Mouse (Mus musculus) adrenal gland, postnatal 4 days (tissue): ENCODE measurements around the gene Isoc2b. TPM values are rescaled to one million over a fixed set of nuclear protein-coding genes. Genes with fewer than 3 reads are reported as not detected.
A peak's percentile ranks its signal among the peaks of the same experiment; 100 is the strongest.
"Not testable (repeated sequence)": the region's sequence is repeated elsewhere in the genome, so short reads cannot be mapped to it uniquely, and the experiment has no call there.

Source experiments
- DNase-seq, 2 experiments: peaks; one replicate each; pipeline ENCODE4 v3.0.0; 2021 to 2022; ENCODE audit warnings: low spot score in 2 of 2, mixed read lengths in 2 of 2
- total RNA-seq, 2 experiments: library from RNA; stranded (reverse); gene quantifications; 2 replicates each; pipeline ENCODE4 v1.2.3; 2021

The Isoc2b gene
- total RNA-seq, 2 experiments from 2014 or later = 11.6 to 16.4 TPM

GRCm38 (mm10) chr7:4866631-4867180 lies 3.4 kb downstream of the Isoc2b start:
- no peak for DNase-seq

- DNase-seq = peak; percentile 78 to 88
Measured at GRCm38 (mm10) chr7:4865579-4866493, 4.2 kb downstream of the Isoc2b start.

GRCm38 (mm10) chr7:4865090-4865489 lies 5.0 kb downstream of the Isoc2b start:
- DNase-seq = no peak

GRCm38 (mm10) chr7:4864130-4864845 lies 5.8 kb downstream of the Isoc2b start:
- no peak for DNase-seq

- DNase-seq = no peak
Measured at GRCm38 (mm10) chr7:4863541-4864080, 6.4 kb downstream of the Isoc2b start.

GRCm38 (mm10) chr7:4863041-4863440 lies 7.0 kb downstream of the Isoc2b start:
- peak in 1 of 2 experiments; percentile 72 for DNase-seq

- not testable (repeated sequence) for DNase-seq
Measured at GRCm38 (mm10) chr7:4860926-4861325, 9.1 kb downstream of the Isoc2b start.

- DNase-seq = no peak
Measured at GRCm38 (mm10) chr7:4859418-4859978, 10.6 kb downstream of the Isoc2b start.

- DNase-seq = no peak
Measured at GRCm38 (mm10) chr7:4857321-4857720, 12.7 kb downstream of the Isoc2b start.

- no peak for DNase-seq
Measured at GRCm38 (mm10) chr7:4856508-4856907, 13.6 kb downstream of the Isoc2b start.

GRCm38 (mm10) chr7:4853613-4854012 lies 16.4 kb downstream of the Isoc2b start:
- DNase-seq = no peak

- no peak for DNase-seq
Measured at GRCm38 (mm10) chr7:4851315-4851688, 18.8 kb downstream of the Isoc2b start.

- DNase-seq = no peak
Measured at GRCm38 (mm10) chr7:4850621-4851314, 19.3 kb downstream of the Isoc2b start.

GRCm38 (mm10) chr7:4849372-4849771 lies 20.7 kb downstream of the Isoc2b start:
- no peak for DNase-seq

- DNase-seq = peak in 1 of 2 experiments; percentile 40
Measured at GRCm38 (mm10) chr7:4844917-4845309, 25.1 kb downstream of the Isoc2b start.

GRCm38 (mm10) chr7:4844245-4844916 lies 25.7 kb downstream of the Isoc2b start, which contains the start of gene Shisa7:
TSS of gene Shisa7 (minus strand) at chr7:4844696.
- no peak for DNase-seq

GRCm38 (mm10) chr7:4843604-4844244 lies 26.3 kb downstream of the Isoc2b start:
- no peak for DNase-seq

- no peak for DNase-seq
Measured at GRCm38 (mm10) chr7:4842634-4843131, 27.4 kb downstream of the Isoc2b start.

- DNase-seq = no peak
Measured at GRCm38 (mm10) chr7:4842077-4842476, 28.0 kb downstream of the Isoc2b start.
